Mouse (Mus musculus) kidney, embryonic 14.5 days (tissue): ENCODE measurements around the gene Rpl10a. TPM values are rescaled to one million over a fixed set of nuclear protein-coding genes. Genes with fewer than 3 reads are reported as not detected.

Experiments used
- ATAC-seq: fragments of 200-750 bp; cut with Nextera tagmentation; 2 replicates; pipeline ENCODE4 v1.8.0; 2017; ENCODE audit warnings: moderate number of reproducible peaks, mild to moderate bottlenecking, moderate TSS enrichment, moderate library complexity; ENCODE audit not compliant: low FRiP score, low TSS enrichment
- H3K27ac ChIP-seq: fragments of 300-500 bp; sonication (generic); 2 replicates; pipeline ENCODE4 v1.5.1; 2014; ENCODE audit warnings: low read depth, mild to moderate bottlenecking, low read length, moderate library complexity, mixed read lengths
- H3K27me3 ChIP-seq: fragments of 300-500 bp; sonication (generic); 2 replicates; pipeline ENCODE4 v1.6.1; 2014; ENCODE audit warnings: mild to moderate bottlenecking, low read length; ENCODE audit not compliant: control insufficient read depth, insufficient read depth
- H3K36me3 ChIP-seq: fragments of 300-500 bp; sonication (generic); 2 replicates; pipeline ENCODE4 v1.6.1; 2014; ENCODE audit warnings: low read length, mixed read lengths; ENCODE audit not compliant: control insufficient read depth, insufficient read depth
- H3K4me1 ChIP-seq: fragments of 300-500 bp; sonication (generic); 2 replicates; pipeline ENCODE4 v1.6.1; 2014; ENCODE audit warnings: low read length, mixed read lengths; ENCODE audit not compliant: control insufficient read depth, insufficient read depth
- H3K4me2 ChIP-seq: fragments of 300-500 bp; sonication (generic); replicated peaks from 2 replicates; pipeline ENCODE4 v1.6.1; 2014; ENCODE audit warnings: low read depth, mild to moderate bottlenecking, low read length
- H3K4me3 ChIP-seq: fragments of 300-500 bp; sonication (generic); 2 replicates; pipeline ENCODE4 v1.5.1; 2014; ENCODE audit warnings: mild to moderate bottlenecking, low read length
- H3K9ac ChIP-seq: fragments of 300-500 bp; sonication (generic); 2 replicates; pipeline ENCODE4 v1.6.1; 2014; ENCODE audit warnings: low read depth, mild to moderate bottlenecking, low read length, moderate library complexity
- H3K9me3 ChIP-seq: fragments of 300-500 bp; sonication (generic); 2 replicates; pipeline ENCODE4 v1.6.1; 2016; ENCODE audit warnings: low read length; ENCODE audit not compliant: control insufficient read depth
- WGBS: fragments of 180-500 bp; shearing (Covaris S2); extraction: QIAGEN DNeasy Blood & Tissue Kit; methylation state at CpG from one replicate; pipeline ENCODE4 v1.1.7; 2014; 5-methylcytosine and 5-hydroxymethylcytosine counted together
- polyA plus RNA-seq: library from polyadenylated mRNA; unstranded; fragments of >200 nt; fragmentation: Nextera tagmentation; extraction: Ambion mirVana; gene quantifications from 2 replicates; pipeline ENCODE4 v1.2.1, GENCODE M21; 2014

Rpl10a gene
- polyA plus RNA-seq: 911 and 1,064 TPM in 2 replicates

DNA sequence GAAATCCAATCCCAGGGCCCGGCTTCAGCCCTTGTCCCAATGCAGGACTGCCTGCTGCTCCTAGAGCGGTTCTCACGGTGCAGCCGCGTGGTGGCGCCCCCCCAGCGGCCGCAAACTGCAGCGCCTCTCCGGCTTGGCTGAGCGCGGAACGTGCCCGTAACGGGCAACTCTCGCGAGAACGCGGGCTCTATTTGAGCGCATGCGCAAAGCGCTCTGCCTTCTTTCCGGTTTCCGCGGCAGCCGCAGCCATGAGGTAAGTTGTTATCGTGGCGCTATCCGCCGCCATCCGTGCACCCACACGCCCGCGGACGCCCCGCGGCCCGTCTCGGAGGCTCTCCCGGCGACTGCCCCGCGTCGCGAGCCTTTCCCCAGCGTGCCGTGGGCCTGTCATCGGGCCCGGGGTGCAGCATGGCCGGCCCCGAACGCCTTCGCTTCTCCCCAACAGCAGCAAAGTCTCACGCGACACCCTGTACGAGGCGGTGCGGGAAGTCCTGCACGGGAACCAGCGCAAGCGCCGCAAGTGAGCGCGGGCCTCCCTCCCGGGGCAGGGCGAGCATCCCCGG, at the start of gene Rpl10a:
Gene Rpl10a (plus strand): TSS at position 106 of the 563 bp plus-strand sequence.
- peaks cover 39% of the 10 kb centered on the region for H3K36me3 ChIP-seq
- H3K4me3 ChIP-seq: peak within 1 kb of the TSS; percentile 96
- H3K27me3 ChIP-seq: no peaks in the 10 kb centered on the region
- peak; percentile 85 for ATAC-seq
- H3K4me1 ChIP-seq: peaks cover 36% of the 10 kb centered on the region
- WGBS: under 1% methylated on average over 67 of the region's 67 CpGs
- peak within 1 kb of the TSS; percentile 95 for H3K4me2 ChIP-seq
- peak within 1 kb of the TSS; percentile 92 for H3K9ac ChIP-seq
- no peaks in the 10 kb centered on the region for H3K9me3 ChIP-seq
- peak within 1 kb of the TSS; percentile 97 for H3K27ac ChIP-seq

DNA sequence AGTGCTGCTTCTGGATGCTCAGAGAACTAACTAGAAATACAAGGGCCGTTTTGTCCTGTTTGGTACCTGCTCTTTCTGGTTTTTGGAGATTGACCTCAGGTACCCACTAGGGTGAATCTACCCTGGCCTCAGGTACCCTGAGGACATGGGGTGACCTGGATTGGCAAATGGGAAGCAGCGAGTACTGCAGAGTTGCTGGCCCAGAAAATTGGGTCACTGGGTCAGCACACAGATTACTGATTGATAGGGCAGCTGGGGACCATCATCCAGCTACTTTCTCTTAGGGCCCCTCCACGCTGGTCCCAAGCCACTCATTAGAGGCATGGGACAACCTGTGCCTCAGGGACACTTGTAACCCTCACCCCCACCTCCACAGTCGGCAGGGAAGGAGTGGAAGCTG, 49.0 kb upstream of the Rpl10a start:
- H3K4me3 ChIP-seq: no peak overlapping the region
- no peaks in the 10 kb centered on the region for H3K27me3 ChIP-seq
- 0 out of 2 replicates have a peak overlapping the region, but pooled peaks have one; percentile 31 for H3K9ac ChIP-seq
- H3K4me2 ChIP-seq: no peak overlapping the region
- no peaks in the 10 kb centered on the region for H3K36me3 ChIP-seq
- ATAC-seq: no peak
- 23% methylated on average over 4 of the region's 4 CpGs for WGBS
- peak overlapping the region; percentile 62 for H3K27ac ChIP-seq
- no peaks in the 10 kb centered on the region for H3K9me3 ChIP-seq
- H3K4me1 ChIP-seq: peaks cover 38% of the 10 kb centered on the region

DNA sequence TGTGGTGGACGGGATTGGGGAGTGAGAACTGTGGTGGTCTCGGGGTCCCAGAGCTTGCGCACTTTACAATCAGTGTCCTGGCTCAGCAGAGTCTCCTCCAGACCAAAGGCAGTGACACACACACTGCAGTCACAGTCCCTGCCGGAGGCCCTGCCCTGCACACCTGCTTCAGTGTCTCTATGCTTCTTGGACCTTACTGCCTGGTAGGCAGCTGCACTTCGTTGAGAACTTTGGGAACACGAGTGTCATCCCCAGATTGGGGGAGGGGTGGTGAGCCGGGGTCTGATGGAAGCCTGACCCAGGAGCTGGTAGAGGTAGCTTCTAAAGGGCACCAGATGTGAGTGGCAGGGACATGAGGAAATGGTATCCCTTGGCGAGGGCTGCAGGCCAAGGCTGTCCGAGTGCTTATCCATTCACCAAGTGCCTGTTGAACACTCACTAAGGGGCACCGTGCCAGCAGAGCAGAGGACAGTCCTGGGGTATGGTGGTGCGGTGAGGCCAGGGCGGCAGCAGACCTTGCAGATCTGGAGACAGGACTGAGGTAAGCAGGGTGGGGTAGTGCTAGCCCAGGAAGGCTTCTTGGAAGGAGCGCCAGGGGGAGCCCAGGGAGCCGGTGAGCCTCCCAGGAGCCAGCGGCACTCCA, 48.4 kb upstream of the Rpl10a start:
- 60% methylated on average over 15 of the region's 15 CpGs for WGBS
- Histone ChIP-seq H3K9me3 (no peaks in the 10 kb centered on the region), H3K4me2 (no peak overlapping the region), H3K9ac (0 out of 2 replicates have a peak overlapping the region, but pooled peaks have one; percentile 31), H3K4me1 (peaks cover 43% of the 10 kb centered on the region), H3K27me3 (no peaks in the 10 kb centered on the region), H3K4me3 (no peak overlapping the region), H3K36me3 (no peaks in the 10 kb centered on the region), H3K27ac (peak overlapping the region; percentile 62)
- no peak for ATAC-seq

DNA sequence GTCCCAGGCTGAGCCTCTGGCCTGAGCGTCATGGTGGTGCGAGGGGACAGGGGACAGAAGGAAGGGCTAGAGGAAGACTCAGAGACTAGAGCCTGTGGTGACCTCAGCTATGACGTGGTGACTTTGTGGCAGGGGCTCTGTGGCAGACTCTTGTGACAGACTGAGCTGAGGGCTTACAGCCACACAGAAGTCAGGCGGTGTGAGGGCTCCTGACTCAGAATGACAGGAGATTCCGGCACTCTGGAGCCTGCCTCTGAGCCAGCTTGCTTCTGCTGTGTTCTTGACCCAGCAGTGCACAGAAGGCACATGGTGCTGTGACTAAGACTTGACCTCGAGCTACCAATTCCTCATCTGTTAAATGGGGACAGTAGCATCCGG, 47.9 kb upstream of the Rpl10a start:
- peaks cover 48% of the 10 kb centered on the region for H3K4me1 ChIP-seq
- no peak overlapping the region for H3K4me3 ChIP-seq
- no peak overlapping the region for H3K9ac ChIP-seq
- H3K4me2 ChIP-seq: no peak overlapping the region
- H3K9me3 ChIP-seq: no peaks in the 10 kb centered on the region
- H3K36me3 ChIP-seq: no peaks in the 10 kb centered on the region
- no peak for ATAC-seq
- no peaks in the 10 kb centered on the region for H3K27me3 ChIP-seq
- peak overlapping the region; percentile 62; the same call in 1 of the 2 replicates for H3K27ac ChIP-seq
- 78% methylated on average over 7 of the region's 7 CpGs for WGBS

DNA sequence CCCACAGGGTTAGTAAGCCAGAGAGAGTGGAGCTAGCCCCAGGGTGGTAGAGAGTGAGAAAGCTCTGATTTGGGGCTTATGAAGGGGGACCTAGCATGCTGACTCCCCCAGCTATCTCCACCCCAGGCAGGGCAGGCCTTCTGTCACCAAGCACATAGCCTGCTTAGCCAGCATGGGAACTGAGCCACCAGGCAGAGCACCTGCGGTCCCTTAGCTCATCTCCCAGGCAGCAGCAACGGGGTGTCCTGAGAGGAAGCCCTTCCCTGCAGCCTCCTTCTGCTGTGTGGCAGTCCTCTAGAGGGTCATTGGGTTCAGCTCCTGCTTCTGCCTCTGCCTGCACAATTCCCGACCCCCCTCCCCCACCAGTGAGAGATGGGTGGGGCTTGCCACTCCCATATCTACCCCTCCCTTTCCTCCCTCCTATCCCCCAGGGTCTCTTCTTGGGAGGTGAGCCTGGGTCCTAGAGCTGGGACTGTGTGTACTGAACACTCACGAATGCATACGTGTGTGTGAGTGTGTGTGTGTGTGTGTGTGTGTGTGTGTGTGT, 47.4 kb upstream of the Rpl10a start:
- Histone ChIP-seq H3K27me3 (no peaks in the 10 kb centered on the region), H3K27ac (no peak overlapping the region), H3K9me3 (no peaks in the 10 kb centered on the region), H3K4me1 (peaks cover 53% of the 10 kb centered on the region), H3K36me3 (no peaks in the 10 kb centered on the region), H3K4me2 (no peak overlapping the region), H3K9ac (no peak overlapping the region), H3K4me3 (no peak overlapping the region)
- 26% methylated on average over 5 of the region's 5 CpGs for WGBS
- ATAC-seq: no peak

DNA sequence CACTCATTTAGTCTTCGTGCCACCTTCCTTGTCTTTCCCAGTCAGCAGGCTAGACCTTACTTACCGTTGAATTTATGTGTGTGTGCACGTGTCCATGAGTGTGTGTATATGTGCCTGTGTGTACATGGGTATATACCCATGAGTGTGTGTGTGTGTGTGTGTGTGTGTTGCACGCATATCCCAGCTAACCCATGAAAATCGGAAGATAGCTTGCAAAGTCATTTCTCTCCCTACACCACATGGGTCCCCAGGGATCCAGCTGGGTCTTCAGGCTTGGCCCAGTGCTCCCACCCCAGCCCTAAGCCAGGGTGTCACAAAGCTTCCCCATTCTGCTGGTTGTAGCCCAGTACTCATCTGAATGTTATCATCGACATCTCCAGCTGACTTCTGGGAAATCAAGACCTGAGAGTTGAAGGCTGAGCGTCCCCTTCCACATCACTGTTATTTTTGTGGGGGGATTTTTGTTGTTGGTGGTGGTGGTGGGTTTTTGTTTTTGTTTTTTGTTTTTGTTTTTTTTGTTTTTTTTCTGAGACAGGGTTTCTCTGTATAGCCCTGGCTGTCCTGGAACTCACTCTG, 46.3 kb upstream of the Rpl10a start:
- peaks cover 62% of the 10 kb centered on the region for H3K4me1 ChIP-seq
- H3K4me3 ChIP-seq: no peak overlapping the region
- no peak overlapping the region for H3K9ac ChIP-seq
- no peaks in the 10 kb centered on the region for H3K27me3 ChIP-seq
- no peaks in the 10 kb centered on the region for H3K36me3 ChIP-seq
- no peak for ATAC-seq
- no peaks in the 10 kb centered on the region for H3K9me3 ChIP-seq
- no peak overlapping the region for H3K4me2 ChIP-seq
- no peak overlapping the region for H3K27ac ChIP-seq
- WGBS: 93% methylated on average over 7 of the region's 7 CpGs

DNA sequence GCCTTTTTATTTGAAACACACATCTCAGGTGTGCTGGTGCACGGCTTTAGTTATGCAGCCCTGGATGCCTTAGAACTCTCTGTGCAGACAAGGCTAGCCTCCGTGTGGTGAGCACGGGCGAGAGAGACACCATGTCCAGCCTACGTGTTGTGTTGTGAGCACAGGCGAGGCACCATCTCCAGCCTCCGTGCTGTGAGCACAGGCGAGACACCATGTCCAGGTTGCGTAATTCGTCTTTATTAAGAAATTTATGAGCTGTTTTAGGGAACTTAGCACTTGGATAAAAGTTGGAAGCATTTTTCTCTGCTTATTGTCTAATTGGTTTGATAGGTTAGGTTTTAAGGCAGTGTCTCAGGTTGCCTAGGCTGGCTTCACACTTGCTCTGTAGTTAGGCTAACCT, 45.1 kb upstream of the Rpl10a start:
- Histone ChIP-seq H3K27ac (no peak overlapping the region), H3K9ac (no peak overlapping the region), H3K4me2 (no peak overlapping the region), H3K4me1 (peaks cover 65% of the 10 kb centered on the region), H3K4me3 (no peak overlapping the region), H3K9me3 (no peaks in the 10 kb centered on the region), H3K27me3 (no peaks in the 10 kb centered on the region), H3K36me3 (no peaks in the 10 kb centered on the region)
- 78% methylated on average over 10 of the region's 10 CpGs for WGBS
- no peak for ATAC-seq

DNA sequence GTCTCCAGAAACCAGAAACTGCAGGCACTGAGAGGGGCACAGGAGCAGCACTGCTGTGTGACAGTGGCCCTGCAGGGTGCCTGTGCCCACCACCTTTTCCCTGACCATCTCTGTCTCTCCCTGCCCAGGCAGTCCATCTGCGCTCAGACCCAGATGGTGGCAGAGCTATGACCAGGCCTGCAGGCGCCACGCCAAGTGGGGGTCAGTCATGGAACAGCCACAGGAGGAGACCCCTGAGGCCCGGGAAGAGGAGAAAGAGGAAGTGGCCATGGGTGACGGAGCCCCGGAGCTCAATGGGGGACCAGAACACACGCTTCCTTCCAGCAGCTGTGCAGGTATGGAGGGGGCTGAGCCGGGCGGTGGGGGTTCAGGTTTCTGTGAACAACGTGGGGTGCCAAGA, 42.1 kb upstream of the Rpl10a start:
- 59% methylated on average over 10 of the region's 10 CpGs for WGBS
- Histone ChIP-seq H3K27me3 (no peaks in the 10 kb centered on the region), H3K4me1 (peaks cover 42% of the 10 kb centered on the region), H3K36me3 (no peaks in the 10 kb centered on the region), H3K4me3 (no peak overlapping the region), H3K27ac (0 out of 2 replicates have a peak overlapping the region, but pooled peaks have one; percentile 14), H3K9ac (0 out of 2 replicates have a peak overlapping the region, but pooled peaks have one; percentile 40), H3K9me3 (no peaks in the 10 kb centered on the region), H3K4me2 (no peak overlapping the region)
- ATAC-seq: 0 out of 2 replicates have a peak, but pooled peaks have one; percentile 2

DNA sequence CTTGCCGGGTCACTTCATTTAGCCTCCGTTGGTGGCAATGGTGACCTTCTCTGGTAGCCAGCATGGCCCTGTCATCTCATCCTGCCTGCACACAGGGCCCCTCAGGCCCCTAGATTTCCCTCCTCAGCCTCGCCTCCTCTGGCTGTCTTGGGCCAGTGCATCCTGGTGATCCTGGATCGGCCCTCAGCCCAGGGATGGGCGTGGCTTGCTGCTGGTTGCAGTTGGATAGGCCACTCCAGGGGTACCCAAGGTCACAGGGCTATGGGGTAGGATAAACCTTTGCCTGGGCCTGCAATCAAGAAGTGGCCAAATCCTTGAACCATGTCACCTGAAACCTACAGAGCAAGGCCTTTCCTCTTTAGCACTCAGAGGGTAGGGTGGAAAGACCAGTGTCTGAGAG, 41.3 kb upstream of the Rpl10a start:
- Histone ChIP-seq H3K27me3 (no peaks in the 10 kb centered on the region), H3K4me2 (no peak overlapping the region), H3K9me3 (no peaks in the 10 kb centered on the region), H3K4me3 (no peak overlapping the region), H3K4me1 (peaks cover 37% of the 10 kb centered on the region), H3K9ac (no peak overlapping the region), H3K36me3 (no peaks in the 10 kb centered on the region), H3K27ac (no peak overlapping the region)
- peak; percentile 30; the same call in 1 of the 2 replicates for ATAC-seq
- 25% methylated on average over 5 of the region's 5 CpGs for WGBS
